ENCODE assay signal across 12 mouse cellular contexts in genomic region chr2:49710223-49710622, GRCm38 (mm10).
DNase-seq lines count a peak whose midpoint lies in the region; ATAC-seq and TF ChIP-seq lines count a peak whose summit lies in the region.
"Had no signal": no experiment of that assay in that cellular context is flagged by ENCODE, and none has a peak within 500 bp of the region (broad histone marks: within the 10 kb centered on the region; RNA-seq: fewer than 3 reads in every experiment).

No protein-coding gene starts in this region.

- no peak overlapping the region for H3ac ChIP-seq in C2C12 (ENCODE audit: control insufficient read depth, insufficient read length, low read depth)

- H3K27ac ChIP-seq in layer of hippocampus, adult 2 months: no peak overlapping the region
- H3K27ac ChIP-seq in intestine, embryonic 16.5 days (ENCODE audit: low read length): no peak overlapping the region
- H3K27ac ChIP-seq: limb, embryonic 13.5 days had no signal

- H3K27me3 ChIP-seq in C2C12 (ENCODE audit: control insufficient read depth, insufficient read depth, insufficient read length): no peaks in the 10 kb centered on the region
- H3K27me3 ChIP-seq in intestine, embryonic 16.5 days (replicated peaks; ENCODE audit: control insufficient read depth, insufficient read depth, low read length): no peaks in the 10 kb centered on the region
- H3K27me3 ChIP-seq: limb, embryonic 13.5 days had no signal

- no peaks in the 10 kb centered on the region for H3K79me2 ChIP-seq in C2C12 (ENCODE audit: control insufficient read depth, insufficient read depth)

- no peaks in the 10 kb centered on the region for H3K36me3 ChIP-seq in C2C12 (ENCODE audit: control insufficient read depth, insufficient read depth)
- H3K36me3 ChIP-seq in intestine, embryonic 16.5 days (ENCODE audit: control insufficient read depth, insufficient read depth, low read length): no peaks in the 10 kb centered on the region
- H3K36me3 ChIP-seq: G1E had no signal

- peak; percentile 68 for TF ChIP-seq CTCF in layer of hippocampus, adult 2 months (conservative IDR thresholded peaks at IDR 0.05)
- TF ChIP-seq CTCF in C2C12 (IDR thresholded peaks at IDR 0.05; ENCODE audit: control insufficient read depth, insufficient read depth, insufficient read length): peak; percentile 49

- H3K9me3 ChIP-seq in intestine, embryonic 16.5 days (ENCODE audit: control insufficient read depth, low read length): no peaks in the 10 kb centered on the region
- H3K9me3 ChIP-seq: G1E; limb, embryonic 13.5 days had no signal

- H3K4me2 ChIP-seq in intestine, embryonic 16.5 days (ENCODE audit: low read depth, low read length): no peak overlapping the region
- H3K4me2 ChIP-seq: limb, embryonic 13.5 days had no signal

- no peaks in the 10 kb centered on the region for H3K79me3 ChIP-seq in C2C12 (ENCODE audit: low read depth)

- no peak overlapping the region for H3K9ac ChIP-seq in intestine, embryonic 16.5 days (ENCODE audit: low read depth, low read length)
- H3K9ac ChIP-seq: limb, embryonic 13.5 days had no signal

- no peak overlapping the region for H3K4me3 ChIP-seq in layer of hippocampus, adult 2 months
- H3K4me3 ChIP-seq in C2C12 (ENCODE audit: insufficient read depth, poor library complexity, severe bottlenecking): no peak overlapping the region
- H3K4me3 ChIP-seq in intestine, embryonic 16.5 days (ENCODE audit: low read length): no peak overlapping the region
- H3K4me3 ChIP-seq: limb, embryonic 13.5 days had no signal

- ATAC-seq in intestine, embryonic 16.5 days: no peak
- ATAC-seq: hindbrain, embryonic 16.5 days had no signal

- peak; percentile 51 to 65 for DNase-seq in cerebellum, postnatal 14 days
- DNase-seq in cerebellum, adult 9-11 months: no peak
- no peak for DNase-seq in layer of hippocampus, adult 2 months (ENCODE audit: low spot score in 2 of 2)
- no peak for DNase-seq in layer of hippocampus, postnatal 25 days (ENCODE audit: extremely low spot score in 1 of 2, low spot score in 1 of 2)
- peak; percentile 48 for DNase-seq in brain, adult 2 months (ENCODE audit: low read depth, low spot score)
- no peak for DNase-seq in frontal cortex, adult 2 months (ENCODE audit: extremely low spot score in 1 of 2, low spot score in 1 of 2)
- DNase-seq: gastrocnemius, postnatal 10 days had no signal

- H3K4me1 ChIP-seq in intestine, embryonic 16.5 days (ENCODE audit: control insufficient read depth, insufficient read depth, low read length): no peaks in the 10 kb centered on the region
- H3K4me1 ChIP-seq: limb, embryonic 13.5 days had no signal

- WGBS in intestine, embryonic 16.5 days: 71% methylated on average over 3 of the region's 3 CpGs

TF ChIP-seq in C2C12, 6 proteins besides CTCF, POLR2A, EP300 and RAD21:
- TF ChIP-seq USF1 (IDR thresholded peaks at IDR 0.05; ENCODE audit: low read depth): no peak
- no peak for TF ChIP-seq CEBPB (IDR thresholded peaks at IDR 0.05; ENCODE audit: low read depth)
- no peak for TF ChIP-seq FOSL1 (IDR thresholded peaks at IDR 0.05; ENCODE audit: insufficient read depth, low read length, poor library complexity, severe bottlenecking)
- TF ChIP-seq MAX (IDR thresholded peaks at IDR 0.05): no peak
- no peak for TF ChIP-seq MYOD1 (IDR thresholded peaks at IDR 0.05; ENCODE audit: control insufficient read depth, insufficient read length, low read depth)
- TF ChIP-seq MYOG (IDR thresholded peaks at IDR 0.05; ENCODE audit: control insufficient read depth, extremely low read depth, insufficient read length): no peak

Comparison
In these comparisons a context has a peak if more than half of its experiments do, and no peak if none do; other contexts are left out.
1. DNase-seq: peak in cerebellum, postnatal 14 days (2 of 2) and brain, adult 2 months (single experiment); none in cerebellum, adult 9-11 months (single experiment), layer of hippocampus, adult 2 months (0 of 2), layer of hippocampus, postnatal 25 days (0 of 2) and frontal cortex, adult 2 months (0 of 2).